8 mouse cellular contexts compared by ENCODE assay signal in the genomic region with DNA sequence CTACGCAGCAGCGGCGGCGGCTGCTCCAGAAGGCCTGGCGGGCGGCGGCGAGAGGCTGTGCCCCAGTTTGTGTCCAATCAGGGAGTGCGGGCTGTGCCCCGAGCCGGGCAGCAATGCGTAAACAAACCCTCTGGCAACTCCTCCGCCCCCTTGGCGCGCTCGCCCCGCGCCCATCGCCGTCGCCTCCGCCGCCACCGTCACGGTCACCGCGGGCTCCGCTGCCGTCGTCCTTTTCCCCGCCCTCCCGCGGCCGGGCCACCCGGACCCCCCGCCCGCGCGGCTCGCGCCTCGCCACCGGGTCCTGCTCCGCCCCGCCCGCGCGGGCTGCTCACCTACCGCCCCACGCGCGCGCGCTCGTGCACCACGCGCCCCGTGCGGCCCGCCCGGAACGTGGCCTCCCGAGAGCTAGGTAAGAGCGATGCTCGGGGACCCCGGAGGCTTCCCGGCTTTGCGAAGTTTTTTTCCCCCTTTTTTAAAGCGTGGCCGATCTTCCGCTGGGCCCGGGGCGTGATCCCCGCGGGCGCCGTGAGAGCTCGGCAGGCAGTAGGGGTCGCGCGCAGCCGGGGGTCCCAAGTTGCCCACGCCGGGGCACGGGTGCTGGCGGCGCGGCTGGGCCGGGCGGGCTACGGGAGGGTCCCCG. TPM values are rescaled to one million over a fixed set of nuclear protein-coding genes. Genes with fewer than 3 reads are reported as not detected.
A peak's percentile ranks its signal among the peaks of the same experiment; 100 is the strongest.
DNase-seq lines count a peak whose midpoint lies in the region; ATAC-seq lines count a peak whose summit lies in the region.

A gene (plus strand): TSS at position 149 of the 640 bp plus-strand sequence.

- no peaks in the 10 kb centered on the region for H3K4me1 ChIP-seq in embryonic facial prominence, embryonic 11.5 days (ENCODE audit: control insufficient read depth, insufficient read depth, low read length)
- H3K4me1 ChIP-seq in limb, embryonic 11.5 days (ENCODE audit: control insufficient read depth, insufficient read depth, low read length), result 0 out of 2 replicates have a peak, but pooled peaks cover 8% of the 10 kb centered on the region
- H3K4me1 ChIP-seq in midbrain, embryonic 12.5 days, result peaks cover 10% of the 10 kb centered on the region

- peaks cover 23% of the 10 kb centered on the region; the same call in 1 of the 2 replicates for H3K27me3 ChIP-seq in embryonic facial prominence, embryonic 11.5 days (ENCODE audit: control insufficient read depth, insufficient read depth, low read length)
- peaks cover 38% of the 10 kb centered on the region for H3K27me3 ChIP-seq in limb, embryonic 11.5 days (ENCODE audit: control insufficient read depth, insufficient read depth, low read length)
- peaks cover 53% of the 10 kb centered on the region for H3K27me3 ChIP-seq in midbrain, embryonic 12.5 days

- peak within 1 kb of the TSS; percentile 100 for H3K4me2 ChIP-seq in embryonic facial prominence, embryonic 11.5 days (ENCODE audit: low read depth, low read length)
- peak within 1 kb of the TSS; percentile 99 for H3K4me2 ChIP-seq in limb, embryonic 11.5 days (ENCODE audit: low read depth, severe bottlenecking)
- peak within 1 kb of the TSS; percentile 100 for H3K4me2 ChIP-seq in midbrain, embryonic 12.5 days (replicated peaks)

- H3K9me3 ChIP-seq in embryonic facial prominence, embryonic 11.5 days (replicated peaks; ENCODE audit: control insufficient read depth, low read length), result no peaks in the 10 kb centered on the region
- no peaks in the 10 kb centered on the region for H3K9me3 ChIP-seq in limb, embryonic 11.5 days (ENCODE audit: control insufficient read depth, low read length)
- no peaks in the 10 kb centered on the region for H3K9me3 ChIP-seq in midbrain, embryonic 12.5 days

- no peak within 1 kb of the TSS for H3K27ac ChIP-seq in embryonic facial prominence, embryonic 11.5 days (replicated peaks; ENCODE audit: low read depth, low read length)
- H3K27ac ChIP-seq in limb, embryonic 11.5 days (replicated peaks; ENCODE audit: low read depth, low read length), result no peak within 1 kb of the TSS
- H3K27ac ChIP-seq in midbrain, embryonic 12.5 days (replicated peaks), result no peak within 1 kb of the TSS

- H3K36me3 ChIP-seq in embryonic facial prominence, embryonic 11.5 days (replicated peaks; ENCODE audit: control insufficient read depth, insufficient read depth, low read depth, low read length), result no peaks in the 10 kb centered on the region
- no peaks in the 10 kb centered on the region for H3K36me3 ChIP-seq in limb, embryonic 11.5 days (ENCODE audit: control insufficient read depth, insufficient read depth, low read length)
- no peaks in the 10 kb centered on the region for H3K36me3 ChIP-seq in midbrain, embryonic 12.5 days

- peak within 1 kb of the TSS; percentile 78 for H3K4me3 ChIP-seq in embryonic facial prominence, embryonic 11.5 days (ENCODE audit: low read depth, low read length)
- H3K4me3 ChIP-seq in limb, embryonic 11.5 days (ENCODE audit: low read depth, low read length), result peak within 1 kb of the TSS; percentile 64
- H3K4me3 ChIP-seq in midbrain, embryonic 12.5 days, result peak within 1 kb of the TSS; percentile 84

- DNase-seq in adrenal gland, adult 8-10 months, result peak; percentile 81
- peak; percentile 67 for DNase-seq in embryonic facial prominence, embryonic 11.5 days (ENCODE audit: low spot score)
- peak; percentile 84 to 90 for DNase-seq in heart, adult 18-20 months
- peak; percentile 87 for DNase-seq in kidney, adult 18-20 months
- DNase-seq in limb, embryonic 11.5 days (ENCODE audit: low spot score), result peak; percentile 73
- peak; percentile 57 for DNase-seq in right cerebral cortex, postnatal 4 days
- peak; percentile 69 for DNase-seq in yolk sac, embryonic 10.5 days (ENCODE audit: low spot score)

- H3K9ac ChIP-seq in embryonic facial prominence, embryonic 11.5 days (replicated peaks; ENCODE audit: low read length), result peak within 1 kb of the TSS; percentile 57
- H3K9ac ChIP-seq in limb, embryonic 11.5 days (ENCODE audit: low read length), result peak within 1 kb of the TSS; percentile 56
- H3K9ac ChIP-seq in midbrain, embryonic 12.5 days (replicated peaks), result peak within 1 kb of the TSS; percentile 55

- under 1% methylated on average over 62 of the region's 92 CpGs for WGBS in embryonic facial prominence, embryonic 11.5 days
- WGBS in limb, embryonic 11.5 days, result under 1% methylated on average over 71 of the region's 92 CpGs
- 1% methylated on average over 76 of the region's 92 CpGs for WGBS in midbrain, embryonic 12.5 days

- ATAC-seq in embryonic facial prominence, embryonic 11.5 days (replicated peaks; ENCODE audit: insufficient number of reproducible peaks, low FRiP score, low TSS enrichment, low read depth), result peak; percentile 75
- peak; percentile 52 for ATAC-seq in limb, embryonic 11.5 days (ENCODE audit: insufficient number of reproducible peaks, low FRiP score, low TSS enrichment, low read depth)
- ATAC-seq in midbrain, embryonic 12.5 days (ENCODE audit: low FRiP score, low read depth), result peak; percentile 83

RNA-seq across cellular contexts. Expression of the gene that starts here (rescaled TPM):
- total RNA-seq in adrenal gland, adult 8-10 months (2022), result 10 to 100 TPM; 24.5 to 36.5 (median 31.8) TPM
- polyA plus RNA-seq in embryonic facial prominence, embryonic 11.5 days (2014; fragmentation: Nextera tagmentation; extraction: Ambion mirVana), result 8.0 and 8.1 TPM in 2 replicates
- total RNA-seq in heart, adult 18-20 months (2021), result 10 to 100 TPM; 63.4 to 78.1 TPM
- 3.3 and 3.9 TPM in 2 replicates for polyA plus RNA-seq in limb, embryonic 11.5 days (2014; fragmentation: Nextera tagmentation; extraction: Ambion mirVana)
- polyA plus RNA-seq in midbrain, embryonic 12.5 days (2016; fragmentation: Nextera tagmentation; extraction: Ambion mirVana), result 10.3 and 11.9 TPM in 2 replicates
